Mouse (Mus musculus) macrophage (primary cell): ENCODE data around the gene 4930558C23Rik. TPM values are rescaled to one million over a fixed set of nuclear protein-coding genes. Genes with fewer than 3 reads are reported as not detected.
"Not testable (repeated sequence)": the region's sequence is repeated elsewhere in the genome, so short reads cannot be mapped to it uniquely, and the experiment has no call there.

Experiments used
- H3K27ac ChIP-seq: fragments of 350-480 bp; formaldehyde crosslinking; 2 replicates; pipeline ENCODE4 v1.9.0; 2021
- H3K36me3 ChIP-seq: fragments of 350-480 bp; formaldehyde crosslinking; 2 replicates; pipeline ENCODE4 v1.9.0; 2021; ENCODE audit errors: inconsistent target
- H3K4me3 ChIP-seq: fragments of 350-480 bp; formaldehyde crosslinking; 2 replicates; pipeline ENCODE4 v1.9.0; 2021; ENCODE audit errors: inconsistent target
- H3K79me2 ChIP-seq: fragments of 350-480 bp; formaldehyde crosslinking; 2 replicates; pipeline ENCODE4 v1.9.0; 2021; ENCODE audit errors: inconsistent target
- WGBS: methylation state at CpG from one replicate; pipeline ENCODE4 v1.1.7; 2026; ENCODE audit warnings: inconsistent platforms; ENCODE audit not compliant: missing documents; 5-methylcytosine and 5-hydroxymethylcytosine counted together
- polyA plus RNA-seq: library from polyadenylated mRNA; stranded (reverse); fragments of 250-400 nt; gene quantifications from 3 replicates; pipeline ENCODE4 v1.2.4, GENCODE M21; 2018; ENCODE audit warnings: inconsistent platforms

Gene 4930558C23Rik
- polyA plus RNA-seq, 1 experiment from 2014 or later: not detected

- Histone ChIP-seq H3K36me3 (peaks cover 74% of the 10 kb centered on the region), H3K4me3 (no peak overlapping the region), H3K79me2 (no peaks in the 10 kb centered on the region), H3K27ac (no peak overlapping the region)
- WGBS: 95% methylated on average over 7 of the region's 7 CpGs
These were observed 56.2 kb downstream of the 4930558C23Rik start for GRCm38 (mm10) chr3:95346454-95346853.

GRCm38 (mm10) chr3:95343356-95344000 is 59.2 kb downstream of the 4930558C23Rik start:
- not testable (repeated sequence) for H3K79me2 ChIP-seq, H3K27ac ChIP-seq, H3K4me3 ChIP-seq
- peaks cover 88% of the 10 kb centered on the region for H3K36me3 ChIP-seq
- whole genome bisulfite sequencing: 90% methylated on average over 7 of the region's 9 CpGs

GRCm38 (mm10) chr3:95338251-95338650 is 64.4 kb downstream of the 4930558C23Rik start:
- WGBS: 94% methylated on average over 4 of the region's 4 CpGs
- H3K79me2 ChIP-seq: no peaks in the 10 kb centered on the region
- H3K27ac ChIP-seq: no peak overlapping the region
- peaks cover 98% of the 10 kb centered on the region for H3K36me3 ChIP-seq
- H3K4me3 ChIP-seq: no peak overlapping the region

- Histone ChIP-seq H3K79me2 (no peaks in the 10 kb centered on the region), H3K36me3 (peaks cover 97% of the 10 kb centered on the region), H3K4me3 (no peak overlapping the region), H3K27ac (no peak overlapping the region)
- WGBS: 91% methylated on average over 4 of the region's 4 CpGs
These were observed 65.3 kb downstream of the 4930558C23Rik start for GRCm38 (mm10) chr3:95337345-95337744.

Other genes with a start within 250 kb of the 4930558C23Rik start
- gene Sema6c, start 242.4 kb downstream of the 4930558C23Rik start, polyA plus RNA-seq: 0.09 to 0.48 TPM in 2 of 3 replicates, not detected in the other
- gene Gabpb2, start 184.9 kb downstream of the 4930558C23Rik start, polyA plus RNA-seq: 13.5 to 15.9 TPM (median 13.5 TPM) in 3 replicates
- 76.1 to 100 TPM (median 91.6 TPM) in 3 replicates for gene Cdc42se1, start 174.1 kb downstream of the 4930558C23Rik start, polyA plus RNA-seq
- 13.2 to 18.6 TPM (median 17.4 TPM) in 3 replicates for gene Mllt11, start 170.7 kb downstream of the 4930558C23Rik start, polyA plus RNA-seq
- gene Gm128, start 161.2 kb downstream of the 4930558C23Rik start, polyA plus RNA-seq: 0.16 to 0.29 TPM in 2 of 3 replicates, not detected in the other
- not detected in 3 replicates for gene Bnipl, start 151.6 kb downstream of the 4930558C23Rik start, polyA plus RNA-seq
- 99.7 to 130 TPM (median 126 TPM) in 3 replicates for gene Mindy1, start 121.5 kb downstream of the 4930558C23Rik start, polyA plus RNA-seq
- 16.7 to 27.9 TPM (median 19.2 TPM) in 3 replicates for gene Prune1, start 120.8 kb downstream of the 4930558C23Rik start, polyA plus RNA-seq
- gene Anxa9, start 95.7 kb downstream of the 4930558C23Rik start, polyA plus RNA-seq: 4.7 to 5.1 TPM (median 4.8 TPM) in 3 replicates
- gene Cers2, start 88.0 kb downstream of the 4930558C23Rik start, polyA plus RNA-seq: 216 to 338 TPM (median 252 TPM) in 3 replicates
- gene Setdb1, start 45.6 kb downstream of the 4930558C23Rik start, polyA plus RNA-seq: 27.7 to 32.3 TPM (median 28.3 TPM) in 3 replicates
- gene Arnt, start 31.5 kb upstream of the 4930558C23Rik start, polyA plus RNA-seq: 32.7 to 36.0 TPM (median 33.6 TPM) in 3 replicates
- gene Ctsk, start 96.4 kb upstream of the 4930558C23Rik start, polyA plus RNA-seq: 4.6 to 5.0 TPM (median 4.8 TPM) in 3 replicates
- gene Ctss, start 123.9 kb upstream of the 4930558C23Rik start, polyA plus RNA-seq: 4,472 to 5,209 TPM (median 4,886 TPM) in 3 replicates
- gene Hormad1, start 156.8 kb upstream of the 4930558C23Rik start, polyA plus RNA-seq: 0.09 TPM in 1 of 3 replicates, not detected in the others
- 26.9 to 64.7 TPM (median 54.7 TPM) in 3 replicates for gene Golph3l, start 186.1 kb upstream of the 4930558C23Rik start, polyA plus RNA-seq
- 79.1 to 122 TPM (median 121 TPM) in 3 replicates for gene Ensa, start 222.2 kb upstream of the 4930558C23Rik start, polyA plus RNA-seq